Mouse (Mus musculus): ENCODE measurements around the gene Vmn1r213. TPM values are rescaled to one million over a fixed set of nuclear protein-coding genes. Genes with fewer than 3 reads are reported as not detected.

Gene Vmn1r213
- not detected in 2 replicates for polyA plus RNA-seq (2012; rRNA removed)

- TF ChIP-seq POLR2A (IDR thresholded peaks at IDR 0.05; ENCODE audit: control insufficient read depth, extremely low read depth, insufficient read depth, low read length, poor library complexity), result no peak
- no peak for TF ChIP-seq CTCF (IDR thresholded peaks at IDR 0.05; ENCODE audit: borderline replicate concordance, control insufficient read depth, extremely low read depth, insufficient read depth, low read length, poor library complexity)
- 87% methylated on average over 1 of the region's 1 CpGs for WGBS
These were observed at the start of gene Vmn1r213 for GRCm38 (mm10) chr13:23007356-23007755. Vmn1r213 (plus strand) TSS chr13:23007656.

GRCm38 (mm10) chr13:22990214-22990891 is 17.1 kb upstream of the Vmn1r213 start:
- Histone ChIP-seq H3K4me1 (replicated peaks; ENCODE audit: control insufficient read depth, insufficient read depth, low read length) (no peaks in the 10 kb centered on the region), H3K27ac (ENCODE audit: control insufficient read depth, insufficient read depth, low read length) (no peak overlapping the region), H3K27me3 (ENCODE audit: control insufficient read depth, insufficient read depth, low read length) (no peaks in the 10 kb centered on the region), H3K4me3 (ENCODE audit: control insufficient read depth, insufficient read depth, low read length) (no peak overlapping the region), H3K36me3 (ENCODE audit: control insufficient read depth, insufficient read depth, low read length) (no peaks in the 10 kb centered on the region)
- WGBS, result 90% methylated on average over 11 of the region's 11 CpGs
- TF ChIP-seq POLR2A (IDR thresholded peaks at IDR 0.05; ENCODE audit: control insufficient read depth, extremely low read depth, insufficient read depth, low read length, poor library complexity), result no peak
- no peak for TF ChIP-seq CTCF (IDR thresholded peaks at IDR 0.05; ENCODE audit: borderline replicate concordance, control insufficient read depth, extremely low read depth, insufficient read depth, low read length, poor library complexity)
- DNase-seq, result no peak

More at GRCm38 (mm10) chr13:23007356-23007755, at the start of gene Vmn1r213:
- DNase-seq, result no peak
- H3K4me1 ChIP-seq (replicated peaks; ENCODE audit: control insufficient read depth, insufficient read depth, low read length), result no peaks in the 10 kb centered on the region
- no peaks in the 10 kb centered on the region for H3K36me3 ChIP-seq (ENCODE audit: control insufficient read depth, insufficient read depth, low read length)
- H3K27me3 ChIP-seq (ENCODE audit: control insufficient read depth, insufficient read depth, low read length), result no peaks in the 10 kb centered on the region
- H3K4me3 ChIP-seq (ENCODE audit: control insufficient read depth, insufficient read depth, low read length), result no peak within 1 kb of the TSS
- no peak within 1 kb of the TSS for H3K27ac ChIP-seq (ENCODE audit: control insufficient read depth, insufficient read depth, low read length)

- Histone ChIP-seq H3K36me3 (ENCODE audit: control insufficient read depth, insufficient read depth, low read length) (no peaks in the 10 kb centered on the region), H3K4me1 (replicated peaks; ENCODE audit: control insufficient read depth, insufficient read depth, low read length) (no peaks in the 10 kb centered on the region), H3K27ac (ENCODE audit: control insufficient read depth, insufficient read depth, low read length) (no peak overlapping the region), H3K4me3 (ENCODE audit: control insufficient read depth, insufficient read depth, low read length) (no peak overlapping the region), H3K27me3 (ENCODE audit: control insufficient read depth, insufficient read depth, low read length) (no peaks in the 10 kb centered on the region)
- no peak for DNase-seq
- 67% methylated on average over 1 of the region's 1 CpGs for WGBS
- TF ChIP-seq POLR2A (IDR thresholded peaks at IDR 0.05; ENCODE audit: control insufficient read depth, extremely low read depth, insufficient read depth, low read length, poor library complexity) (no peak), CTCF (IDR thresholded peaks at IDR 0.05; ENCODE audit: borderline replicate concordance, control insufficient read depth, extremely low read depth, insufficient read depth, low read length, poor library complexity) (no peak)
These were observed 15.2 kb upstream of the Vmn1r213 start for GRCm38 (mm10) chr13:22992178-22992700.

DNA sequence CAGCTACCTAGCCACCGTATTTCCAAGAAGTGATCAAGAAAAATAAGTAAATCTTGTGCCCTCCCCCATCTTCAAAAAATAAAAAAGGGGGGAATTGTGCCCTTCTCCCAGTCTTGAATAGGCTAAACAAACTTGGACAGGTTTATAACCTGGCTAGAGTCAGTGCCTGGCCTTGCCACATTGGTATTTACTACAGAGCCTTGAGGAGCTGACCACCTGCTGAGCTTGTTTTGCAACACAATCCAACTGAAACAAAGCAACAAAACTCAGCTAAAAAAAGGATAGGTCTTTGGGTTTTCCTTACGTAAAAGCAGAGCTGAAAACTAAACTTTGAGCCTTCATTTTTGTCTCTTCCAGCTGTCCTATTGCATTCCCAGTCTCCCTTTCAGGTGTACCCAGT is 14.7 kb upstream of the Vmn1r213 start:
- Histone ChIP-seq H3K4me3 (ENCODE audit: control insufficient read depth, insufficient read depth, low read length) (no peak overlapping the region), H3K27me3 (ENCODE audit: control insufficient read depth, insufficient read depth, low read length) (no peaks in the 10 kb centered on the region), H3K36me3 (ENCODE audit: control insufficient read depth, insufficient read depth, low read length) (no peaks in the 10 kb centered on the region), H3K4me1 (replicated peaks; ENCODE audit: control insufficient read depth, insufficient read depth, low read length) (no peaks in the 10 kb centered on the region), H3K27ac (ENCODE audit: control insufficient read depth, insufficient read depth, low read length) (no peak overlapping the region)
- DNase-seq, result no peak
- WGBS, result 76% methylated on average over 2 of the region's 2 CpGs
- TF ChIP-seq CTCF (IDR thresholded peaks at IDR 0.05; ENCODE audit: borderline replicate concordance, control insufficient read depth, extremely low read depth, insufficient read depth, low read length, poor library complexity) (no peak), POLR2A (IDR thresholded peaks at IDR 0.05; ENCODE audit: control insufficient read depth, extremely low read depth, insufficient read depth, low read length, poor library complexity) (no peak)

- Histone ChIP-seq H3K4me3 (ENCODE audit: control insufficient read depth, insufficient read depth, low read length) (no peak overlapping the region), H3K4me1 (replicated peaks; ENCODE audit: control insufficient read depth, insufficient read depth, low read length) (no peaks in the 10 kb centered on the region), H3K27ac (ENCODE audit: control insufficient read depth, insufficient read depth, low read length) (no peak overlapping the region), H3K36me3 (ENCODE audit: control insufficient read depth, insufficient read depth, low read length) (no peaks in the 10 kb centered on the region), H3K27me3 (ENCODE audit: control insufficient read depth, insufficient read depth, low read length) (no peaks in the 10 kb centered on the region)
- TF ChIP-seq POLR2A (IDR thresholded peaks at IDR 0.05; ENCODE audit: control insufficient read depth, extremely low read depth, insufficient read depth, low read length, poor library complexity) (no peak), CTCF (IDR thresholded peaks at IDR 0.05; ENCODE audit: borderline replicate concordance, control insufficient read depth, extremely low read depth, insufficient read depth, low read length, poor library complexity) (no peak)
- DNase-seq, result no peak
These were observed 10.7 kb downstream of the Vmn1r213 start for GRCm38 (mm10) chr13:23018158-23018557.

- TF ChIP-seq POLR2A (IDR thresholded peaks at IDR 0.05; ENCODE audit: control insufficient read depth, extremely low read depth, insufficient read depth, low read length, poor library complexity) (no peak), CTCF (IDR thresholded peaks at IDR 0.05; ENCODE audit: borderline replicate concordance, control insufficient read depth, extremely low read depth, insufficient read depth, low read length, poor library complexity) (no peak)
- no peak overlapping the region for H3K27ac ChIP-seq (ENCODE audit: control insufficient read depth, insufficient read depth, low read length)
- H3K4me1 ChIP-seq (replicated peaks; ENCODE audit: control insufficient read depth, insufficient read depth, low read length), result no peaks in the 10 kb centered on the region
- H3K4me3 ChIP-seq (ENCODE audit: control insufficient read depth, insufficient read depth, low read length), result no peak overlapping the region
- H3K36me3 ChIP-seq (ENCODE audit: control insufficient read depth, insufficient read depth, low read length), result no peaks in the 10 kb centered on the region
- DNase-seq, result no peak
- H3K27me3 ChIP-seq (ENCODE audit: control insufficient read depth, insufficient read depth, low read length), result no peaks in the 10 kb centered on the region
These were observed 17.4 kb downstream of the Vmn1r213 start for GRCm38 (mm10) chr13:23024812-23025211.
